Mouse (Mus musculus): ENCODE measurements at regions not wholly inside any gene's neighbourhood (a gene's known extent, or its start where the extent isn't known, plus 50 kb on each side); places are given as distances from the start of the nearest gene placed in this dataset.

- no peak for TF ChIP-seq EP300 (IDR thresholded peaks at IDR 0.05; ENCODE audit: low read depth)
- no peak for TF ChIP-seq CTCF (IDR thresholded peaks at IDR 0.05; ENCODE audit: low read depth)
These were observed 74.6 kb downstream of the Btg1 start for GRCm38 (mm10) chr10:96691319-96691870.

Data from liver, embryonic 14.5 days (tissue).